Mouse (Mus musculus) myocyte (in vitro differentiated cells): Measurements from ENCODE around the gene Gga1.

Source experiments
- CEBPB ChIP-seq: IDR thresholded peaks from 2 replicates; pipeline ENCODE4 v1.6.1; 2011; ENCODE audit warnings: mild to moderate bottlenecking, moderate library complexity; ENCODE audit not compliant: poor library complexity, insufficient read depth, severe bottlenecking
- E2F4 ChIP-seq: IDR thresholded peaks from one replicate; pipeline ENCODE4 v1.6.1; 2011; ENCODE audit warnings: mild to moderate bottlenecking, control low read depth, moderate library complexity; ENCODE audit not compliant: insufficient read depth
- MAX ChIP-seq: IDR thresholded peaks from one replicate; pipeline ENCODE4 v1.6.1; 2011; ENCODE audit warnings: low read depth, mild to moderate bottlenecking, control low read depth
- MYOD1 ChIP-seq, 3 experiments: IDR thresholded peaks; one replicate each; pipeline ENCODE4 v1.6.1; 2011; ENCODE audit warnings: control low read depth in 2 of 3, low read depth in 2 of 3, mild to moderate bottlenecking in 2 of 3, moderate library complexity in 1 of 3; ENCODE audit not compliant: insufficient read length in 2 of 3, control insufficient read depth in 1 of 3
- MYOG ChIP-seq, 3 experiments: IDR thresholded peaks; one replicate each; pipeline ENCODE4 v1.6.1; 2011; ENCODE audit warnings: control low read depth in 2 of 3, low read depth in 2 of 3, mild to moderate bottlenecking in 2 of 3; ENCODE audit not compliant: insufficient read length in 2 of 3, control insufficient read depth in 1 of 3, insufficient read depth in 1 of 3
- POLR2A ChIP-seq: IDR thresholded peaks from one replicate; pipeline ENCODE4 v1.6.1; 2011; ENCODE audit warnings: low read depth, mild to moderate bottlenecking, control low read depth, moderate library complexity; ENCODE audit not compliant: insufficient read length
- POLR2AphosphoS2 ChIP-seq: IDR thresholded peaks from one replicate; pipeline ENCODE4 v1.6.1; 2011; ENCODE audit warnings: low read depth, control low read depth; ENCODE audit not compliant: insufficient read length
- SRF ChIP-seq: IDR thresholded peaks from one replicate; pipeline ENCODE4 v1.6.1; 2011; ENCODE audit warnings: low read depth; ENCODE audit not compliant: control insufficient read depth, insufficient read length
- TCF12 ChIP-seq: IDR thresholded peaks from one replicate; pipeline ENCODE4 v1.6.1; 2011; ENCODE audit warnings: mild to moderate bottlenecking, control low read depth; ENCODE audit not compliant: poor library complexity, insufficient read depth, severe bottlenecking
- TCF3 ChIP-seq: IDR thresholded peaks from one replicate; pipeline ENCODE4 v1.6.1; 2011; ENCODE audit warnings: low read depth, control low read depth; ENCODE audit not compliant: insufficient read length
- USF1 ChIP-seq: IDR thresholded peaks from one replicate; pipeline ENCODE4 v1.6.1; 2011; ENCODE audit warnings: low read depth, mild to moderate bottlenecking, control low read depth, moderate library complexity

- no peak for TF ChIP-seq MYOD1 (IDR thresholded peaks at IDR 0.05; ENCODE audit: control insufficient read depth in 1 of 3, insufficient read length in 2 of 3, low read depth in 2 of 3)
- no peak for TF ChIP-seq MAX
- TF ChIP-seq POLR2AphosphoS2, result no peak
- TF ChIP-seq POLR2A, result no peak
- no peak for TF ChIP-seq USF1
- no peak for TF ChIP-seq E2F4
- TF ChIP-seq TCF12, result no peak
- TF ChIP-seq TCF3, result no peak
- TF ChIP-seq MYOG (IDR thresholded peaks at IDR 0.05; ENCODE audit: control insufficient read depth in 1 of 3, insufficient read depth in 1 of 3, insufficient read length in 2 of 3, low read depth in 2 of 3), result no peak
- no peak for TF ChIP-seq SRF
- no peak for TF ChIP-seq CEBPB
Measured at GRCm38 (mm10) chr15:78919914-78920313, 42.9 kb downstream of the Gga1 start.
